ENCODE assay signal across 8 mouse cellular contexts in the genomic region with DNA sequence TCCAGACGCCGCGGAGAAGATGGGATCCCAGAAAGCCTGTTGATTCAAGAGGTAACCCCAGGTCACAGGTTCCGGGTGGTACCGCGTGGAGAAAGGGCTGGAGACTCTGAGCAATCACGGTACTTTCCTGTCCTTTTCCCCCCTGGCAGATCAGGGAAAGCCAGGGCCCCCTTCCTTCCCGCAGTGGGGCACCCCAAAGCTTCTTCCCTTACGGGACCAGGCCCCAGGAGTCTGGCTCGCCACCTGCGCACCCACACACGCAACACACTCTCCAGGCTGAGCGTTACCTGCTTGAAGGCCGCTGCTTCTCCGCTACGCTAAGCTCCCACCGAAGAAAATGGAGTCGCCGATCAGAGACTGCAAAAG. TPM values are rescaled to one million over a fixed set of nuclear protein-coding genes. Genes with fewer than 3 reads are reported as not detected.
DNase-seq lines count a peak whose midpoint lies in the region; ATAC-seq and TF ChIP-seq lines count a peak whose summit lies in the region.

No protein-coding gene starts in this region.

- TF ChIP-seq CTCF in kidney, adult 2 months (conservative IDR thresholded peaks at IDR 0.05; ENCODE audit: insufficient read depth, insufficient read length, low read depth, low read length): no peak
- no peak for TF ChIP-seq CTCF in bone marrow macrophage, adult 2 months (IDR thresholded peaks at IDR 0.05; ENCODE audit: low read depth, low read length)

- peaks cover 9% of the 10 kb centered on the region for H3K4me1 ChIP-seq in kidney, adult 2 months (ENCODE audit: control insufficient read depth, insufficient read depth, low read length)
- H3K4me1 ChIP-seq in bone marrow macrophage, adult 2 months (ENCODE audit: control insufficient read depth, insufficient read depth, low read length): peaks cover 25% of the 10 kb centered on the region
- H3K4me1 ChIP-seq in hindbrain, embryonic 13.5 days (replicated peaks): peaks cover 69% of the 10 kb centered on the region
- peaks cover 21% of the 10 kb centered on the region for H3K4me1 ChIP-seq in midbrain, embryonic 11.5 days (ENCODE audit: control insufficient read depth, insufficient read depth, low read length)

- H3K36me3 ChIP-seq in kidney, adult 2 months (ENCODE audit: control insufficient read depth, insufficient read depth, low read length): no peaks in the 10 kb centered on the region
- peaks cover 14% of the 10 kb centered on the region for H3K36me3 ChIP-seq in hindbrain, embryonic 13.5 days
- peaks cover 2% of the 10 kb centered on the region; the same call in 1 of the 2 replicates for H3K36me3 ChIP-seq in midbrain, embryonic 11.5 days (ENCODE audit: control insufficient read depth, insufficient read depth, low read length)

- no peaks in the 10 kb centered on the region for H3K27me3 ChIP-seq in kidney, adult 2 months (replicated peaks; ENCODE audit: control insufficient read depth, insufficient read depth, low read length)
- H3K27me3 ChIP-seq in hindbrain, embryonic 13.5 days: no peaks in the 10 kb centered on the region
- H3K27me3 ChIP-seq in midbrain, embryonic 11.5 days (ENCODE audit: control insufficient read depth, insufficient read depth, low read length): no peaks in the 10 kb centered on the region

- 1% methylated on average over 19 of the region's 19 CpGs for WGBS in kidney, adult 2 months
- 1% methylated on average over 19 of the region's 19 CpGs for WGBS in hindbrain, embryonic 13.5 days
- WGBS in midbrain, embryonic 11.5 days: under 1% methylated on average over 19 of the region's 19 CpGs

- no peaks in the 10 kb centered on the region for H3K9me3 ChIP-seq in hindbrain, embryonic 13.5 days
- H3K9me3 ChIP-seq in midbrain, embryonic 11.5 days (ENCODE audit: control insufficient read depth, low read length): no peaks in the 10 kb centered on the region

- no peak for DNase-seq in kidney, adult 2 months
- DNase-seq in kidney, postnatal 14 days: no peak
- DNase-seq in midbrain, embryonic 11.5 days (ENCODE audit: low spot score, missing footprints): no peak
- no peak for DNase-seq in T-cell, adult 2 months (ENCODE audit: low spot score)
- no peak for DNase-seq in urinary bladder, postnatal 14 days (ENCODE audit: low spot score)
- no peak for DNase-seq in spleen, postnatal 14 days (ENCODE audit: low spot score in 2 of 2)

- H3K4me3 ChIP-seq in kidney, adult 2 months (ENCODE audit: insufficient read depth, low read depth, low read length): peak overlapping the region; percentile 83
- H3K4me3 ChIP-seq in bone marrow macrophage, adult 2 months (ENCODE audit: insufficient read depth, low read length): peak overlapping the region; percentile 92
- peak overlapping the region; percentile 71 for H3K4me3 ChIP-seq in hindbrain, embryonic 13.5 days
- peak overlapping the region; percentile 95 for H3K4me3 ChIP-seq in midbrain, embryonic 11.5 days (ENCODE audit: low read depth, low read length)

- H3K27ac ChIP-seq in kidney, adult 2 months (ENCODE audit: insufficient read depth, low read depth, low read length): peak overlapping the region; percentile 99
- H3K27ac ChIP-seq in bone marrow macrophage, adult 2 months (ENCODE audit: insufficient read depth, low read depth, low read length): peak overlapping the region; percentile 94
- H3K27ac ChIP-seq in hindbrain, embryonic 13.5 days: peak overlapping the region; percentile 96
- peak overlapping the region; percentile 74 for H3K27ac ChIP-seq in midbrain, embryonic 11.5 days (ENCODE audit: low read depth, low read length)

- peak overlapping the region; percentile 94 for H3K9ac ChIP-seq in hindbrain, embryonic 13.5 days
- H3K9ac ChIP-seq in midbrain, embryonic 11.5 days (ENCODE audit: low read length): peak overlapping the region; percentile 86

- TF ChIP-seq POLR2A in kidney, adult 2 months (IDR thresholded peaks at IDR 0.05; ENCODE audit: low read depth, low read length): no peak
- TF ChIP-seq POLR2A in bone marrow macrophage, adult 2 months (IDR thresholded peaks at IDR 0.05; ENCODE audit: borderline replicate concordance, low read depth, low read length): no peak

- H3K4me2 ChIP-seq in hindbrain, embryonic 13.5 days: peak overlapping the region; percentile 91
- peak overlapping the region; percentile 89 for H3K4me2 ChIP-seq in midbrain, embryonic 11.5 days

- peak; percentile 51 for ATAC-seq in hindbrain, embryonic 13.5 days (ENCODE audit: low FRiP score)
- ATAC-seq in midbrain, embryonic 11.5 days (ENCODE audit: low FRiP score): no peak

RNA-seq across cellular contexts. Expression of gene Sdf2, which starts 0.3 kb away (rescaled TPM):
- polyA plus RNA-seq in kidney, adult 2 months (2012; rRNA removed): 127 and 129 TPM in 2 replicates
- polyA plus RNA-seq in bone marrow macrophage, adult 2 months (2012; ENCODE audit: insufficient read depth, insufficient read length, missing spikeins): 83.1 and 103 TPM in 2 replicates
- 87.1 and 87.8 TPM in 2 replicates for polyA plus RNA-seq in hindbrain, embryonic 13.5 days (2015; fragmentation: Nextera tagmentation; extraction: Ambion mirVana)
- 55.0 and 58.5 TPM in 2 replicates for polyA plus RNA-seq in midbrain, embryonic 11.5 days (2014; fragmentation: Nextera tagmentation; extraction: Ambion mirVana)

RNA-seq across cellular contexts. Expression of gene Supt6, which starts 0.5 kb away (rescaled TPM):
- polyA plus RNA-seq in kidney, adult 2 months (2012; rRNA removed): 17.8 and 20.7 TPM in 2 replicates
- polyA plus RNA-seq in bone marrow macrophage, adult 2 months (2012; ENCODE audit: insufficient read depth, insufficient read length, missing spikeins): 33.6 and 39.1 TPM in 2 replicates
- polyA plus RNA-seq in hindbrain, embryonic 13.5 days (2015; fragmentation: Nextera tagmentation; extraction: Ambion mirVana): 29.9 and 30.1 TPM in 2 replicates
- polyA plus RNA-seq in midbrain, embryonic 11.5 days (2014; fragmentation: Nextera tagmentation; extraction: Ambion mirVana): 25.2 and 25.5 TPM in 2 replicates

RNA-seq across cellular contexts. Expression of gene 2610507B11Rik, which starts 16.3 kb away (rescaled TPM):
- 103 and 122 TPM in 2 replicates for polyA plus RNA-seq in kidney, adult 2 months (2012; rRNA removed)
- 168 and 187 TPM in 2 replicates for polyA plus RNA-seq in bone marrow macrophage, adult 2 months (2012; ENCODE audit: insufficient read depth, insufficient read length, missing spikeins)
- 64.9 and 67.2 TPM in 2 replicates for polyA plus RNA-seq in hindbrain, embryonic 13.5 days (2015; fragmentation: Nextera tagmentation; extraction: Ambion mirVana)
- polyA plus RNA-seq in midbrain, embryonic 11.5 days (2014; fragmentation: Nextera tagmentation; extraction: Ambion mirVana): 61.2 and 70.4 TPM in 2 replicates

RNA-seq across cellular contexts. Expression of gene BC030499, which starts 45.4 kb away (rescaled TPM):
- 0.15 and 0.19 TPM in 2 replicates for polyA plus RNA-seq in kidney, adult 2 months (2012; rRNA removed)
- 3.5 and 4.4 TPM in 2 replicates for polyA plus RNA-seq in bone marrow macrophage, adult 2 months (2012; ENCODE audit: insufficient read depth, insufficient read length, missing spikeins)
- 0.19 and 0.49 TPM in 2 replicates for polyA plus RNA-seq in hindbrain, embryonic 13.5 days (2015; fragmentation: Nextera tagmentation; extraction: Ambion mirVana)
- 0.27 and 0.37 TPM in 2 replicates for polyA plus RNA-seq in midbrain, embryonic 11.5 days (2014; fragmentation: Nextera tagmentation; extraction: Ambion mirVana)

RNA-seq across cellular contexts. Expression of gene Proca1, which starts 52.1 kb away (rescaled TPM):
- 1.2 and 1.8 TPM in 2 replicates for polyA plus RNA-seq in kidney, adult 2 months (2012; rRNA removed)
- polyA plus RNA-seq in bone marrow macrophage, adult 2 months (2012; ENCODE audit: insufficient read depth, insufficient read length, missing spikeins): 0.92 TPM in 1 of 2 replicates, not detected in the other
- polyA plus RNA-seq in hindbrain, embryonic 13.5 days (2015; fragmentation: Nextera tagmentation; extraction: Ambion mirVana): 2.5 and 3.3 TPM in 2 replicates
- 0.99 and 1.0 TPM in 2 replicates for polyA plus RNA-seq in midbrain, embryonic 11.5 days (2014; fragmentation: Nextera tagmentation; extraction: Ambion mirVana)
